ENCODE assay signal across 8 mouse cellular contexts in genomic region chr3:41743436-41743835, GRCm38 (mm10). TPM values are rescaled to one million over a fixed set of nuclear protein-coding genes. Genes with fewer than 3 reads are reported as not detected.
A peak's percentile ranks its signal among the peaks of the same experiment; 100 is the strongest.
DNase-seq lines count a peak whose midpoint lies in the region; ATAC-seq and TF ChIP-seq lines count a peak whose summit lies in the region.

No protein-coding gene starts in this region.

- no peak overlapping the region for H3K9ac ChIP-seq in intestine, postnatal 0 days (ENCODE audit: low read depth, low read length)

- peak in 1 of 2 experiments; percentile 8 for DNase-seq in layer of hippocampus, adult 2 months (ENCODE audit: low spot score in 2 of 2)
- DNase-seq in layer of hippocampus, postnatal 25 days (ENCODE audit: extremely low spot score in 1 of 2, low spot score in 1 of 2): no peak
- peak; percentile 38 for DNase-seq in R1 (ENCODE audit: low read depth, low spot score)
- DNase-seq in forebrain, embryonic 10.5 days (ENCODE audit: extremely low spot score, low spot score): no peak
- peak; percentile 43 for DNase-seq in lung, postnatal 36 days
- peak; percentile 27 for DNase-seq in thymus, postnatal 25 days
- DNase-seq in ovary, adult 18-20 months (ENCODE audit: low spot score): no peak

- no peaks in the 10 kb centered on the region for H3K9me3 ChIP-seq in forebrain, embryonic 10.5 days
- H3K9me3 ChIP-seq in intestine, postnatal 0 days (ENCODE audit: control insufficient read depth): no peaks in the 10 kb centered on the region

- H3K36me3 ChIP-seq in forebrain, embryonic 10.5 days (replicated peaks): peaks cover 6% of the 10 kb centered on the region; the same call in 1 of the 2 replicates
- no peaks in the 10 kb centered on the region for H3K36me3 ChIP-seq in intestine, postnatal 0 days (ENCODE audit: control insufficient read depth, insufficient read depth)

- TF ChIP-seq CTCF in layer of hippocampus, adult 2 months (conservative IDR thresholded peaks at IDR 0.05): peak; percentile 59
- peak; percentile 61 for TF ChIP-seq CTCF in intestine, postnatal 0 days (IDR thresholded peaks at IDR 0.05; ENCODE audit: low read depth)

- H3K27ac ChIP-seq in layer of hippocampus, adult 2 months: peak overlapping the region; percentile 96; the same call in 1 of the 2 replicates
- no peak overlapping the region for H3K27ac ChIP-seq in forebrain, embryonic 10.5 days
- no peak overlapping the region for H3K27ac ChIP-seq in intestine, postnatal 0 days (ENCODE audit: low read depth, low read length)

- H3K4me2 ChIP-seq in intestine, postnatal 0 days (replicated peaks; ENCODE audit: low read depth): peak overlapping the region; percentile 74

- no peaks in the 10 kb centered on the region for H3K27me3 ChIP-seq in forebrain, embryonic 10.5 days (ENCODE audit: poor library complexity, severe bottlenecking)
- no peaks in the 10 kb centered on the region for H3K27me3 ChIP-seq in intestine, postnatal 0 days (replicated peaks; ENCODE audit: control insufficient read depth, insufficient read depth, low read length)

- WGBS in forebrain, embryonic 10.5 days: 53% methylated on average over 6 of the region's 6 CpGs
- 25% methylated on average over 6 of the region's 6 CpGs for WGBS in intestine, postnatal 0 days

- ATAC-seq in intestine, postnatal 0 days: no peak

- peaks cover 22% of the 10 kb centered on the region for H3K4me1 ChIP-seq in forebrain, embryonic 10.5 days
- no peaks in the 10 kb centered on the region for H3K4me1 ChIP-seq in intestine, postnatal 0 days (replicated peaks; ENCODE audit: control insufficient read depth, insufficient read depth, low read length)

- peak overlapping the region; percentile 97; the same call in 1 of the 2 replicates for H3K4me3 ChIP-seq in layer of hippocampus, adult 2 months
- H3K4me3 ChIP-seq in forebrain, embryonic 10.5 days: peak overlapping the region; percentile 72
- no peak overlapping the region for H3K4me3 ChIP-seq in intestine, postnatal 0 days (ENCODE audit: low read depth, low read length)

RNA-seq across cellular contexts. Expression of gene D3Ertd751e, which starts 1.0 kb away (rescaled TPM):
- total RNA-seq in layer of hippocampus, adult 2 months (2021): 10 to 100 TPM in 1 of 2 experiments, 1 to 10 TPM in 1; 9.6 to 13.4 TPM
- total RNA-seq in layer of hippocampus, postnatal 25 days (2021): 1 to 10 TPM; 8.1 to 8.7 TPM
- 21.0 and 21.6 TPM in 2 replicates for polyA plus RNA-seq in forebrain, embryonic 10.5 days (2016; fragmentation: Nextera tagmentation; extraction: Ambion mirVana)
- polyA plus RNA-seq in intestine, postnatal 0 days (2015; fragmentation: Nextera tagmentation; extraction: Ambion mirVana): 10.7 and 11.1 TPM in 2 replicates

RNA-seq across cellular contexts. Expression of gene Sclt1, which starts 1.1 kb away (rescaled TPM):
- total RNA-seq in layer of hippocampus, adult 2 months (2021): 10 to 100 TPM; 17.0 to 19.3 TPM
- 10 to 100 TPM; 11.8 to 18.6 TPM for total RNA-seq in layer of hippocampus, postnatal 25 days (2021)
- polyA plus RNA-seq in forebrain, embryonic 10.5 days (2016; fragmentation: Nextera tagmentation; extraction: Ambion mirVana): 21.7 and 23.3 TPM in 2 replicates
- 7.1 and 9.4 TPM in 2 replicates for polyA plus RNA-seq in intestine, postnatal 0 days (2015; fragmentation: Nextera tagmentation; extraction: Ambion mirVana)

Comparison
In these comparisons a context has a peak if more than half of its experiments do, and no peak if none do; other contexts are left out.
1. DNase-seq: peak in R1 (single experiment), lung, postnatal 36 days (single experiment) and thymus, postnatal 25 days (single experiment); none in layer of hippocampus, postnatal 25 days (0 of 2), forebrain, embryonic 10.5 days (single experiment) and ovary, adult 18-20 months (single experiment).